Mouse (Mus musculus) embryonic facial prominence, embryonic 10.5 days (tissue): ENCODE results near the gene Olfm1. TPM values are rescaled to one million over a fixed set of nuclear protein-coding genes. Genes with fewer than 3 reads are reported as not detected.
A peak's percentile ranks its signal among the peaks of the same experiment; 100 is the strongest.

Experiments
- DNase-seq: peaks from one replicate; pipeline ENCODE4 v3.0.0-alpha.2; 2017; ENCODE audit warnings: low spot score
- H3K27ac ChIP-seq: fragments of 300-500 bp; sonication (generic); replicated peaks from 2 replicates; pipeline ENCODE4 v1.5.1; 2016; ENCODE audit warnings: mild to moderate bottlenecking
- H3K27me3 ChIP-seq: fragments of 300-500 bp; sonication (generic); replicated peaks from 2 replicates; pipeline ENCODE4 v1.6.1; 2016; ENCODE audit warnings: low read depth, mild to moderate bottlenecking; ENCODE audit not compliant: poor library complexity, severe bottlenecking
- H3K36me3 ChIP-seq: fragments of 300-500 bp; sonication (generic); replicated peaks from 2 replicates; pipeline ENCODE4 v1.6.1; 2016; ENCODE audit warnings: mild to moderate bottlenecking, moderate library complexity
- H3K4me1 ChIP-seq: fragments of 300-500 bp; sonication (generic); 2 replicates; pipeline ENCODE4 v1.6.1; 2016
- H3K4me3 ChIP-seq: fragments of 300-500 bp; sonication (generic); 2 replicates; pipeline ENCODE4 v1.5.1; 2016; ENCODE audit warnings: mild to moderate bottlenecking, moderate library complexity
- H3K9me3 ChIP-seq: fragments of 300-500 bp; sonication (generic); 2 replicates; pipeline ENCODE4 v1.6.1; 2016; ENCODE audit warnings: mild to moderate bottlenecking
- WGBS: fragments of 180-500 bp; shearing (Covaris S2); methylation state at CpG from one replicate; pipeline ENCODE4 v1.1.7; 2016; 5-methylcytosine and 5-hydroxymethylcytosine counted together
- polyA plus RNA-seq: library from polyadenylated mRNA; unstranded; fragments of >200 nt; fragmentation: Nextera tagmentation; extraction: Ambion mirVana; gene quantifications from 2 replicates; pipeline ENCODE4 v1.2.1, GENCODE M21; 2016

Gene Olfm1
- polyA plus RNA-seq, 1 experiment from 2014 or later = 16.8 TPM

GRCm38 (mm10) chr2:28205870-28206421 lies 13.2 kb downstream of the Olfm1 start:
- H3K36me3 ChIP-seq = no peaks in the 10 kb centered on the region; the same call in 1 of the 2 replicates
- peaks cover 41% of the 10 kb centered on the region for H3K27me3 ChIP-seq
- H3K4me3 ChIP-seq = peak overlapping the region; percentile 75
- peaks cover 29% of the 10 kb centered on the region for H3K4me1 ChIP-seq
- peak overlapping the region; percentile 78 for H3K27ac ChIP-seq
- 3% methylated on average over 51 of the region's 51 CpGs for WGBS
- peak; percentile 63 for DNase-seq
- H3K9me3 ChIP-seq = no peaks in the 10 kb centered on the region

GRCm38 (mm10) chr2:28206472-28206871 lies 13.7 kb downstream of the Olfm1 start:
- Histone ChIP-seq H3K27me3 (peaks cover 41% of the 10 kb centered on the region), H3K9me3 (no peaks in the 10 kb centered on the region), H3K4me1 (peaks cover 31% of the 10 kb centered on the region), H3K4me3 (peak overlapping the region; percentile 75), H3K27ac (peak overlapping the region; percentile 78; the same call in 1 of the 2 replicates), H3K36me3 (no peaks in the 10 kb centered on the region; the same call in 1 of the 2 replicates)
- peak; percentile 24 for DNase-seq
- 15% methylated on average over 11 of the region's 11 CpGs for WGBS

GRCm38 (mm10) chr2:28207200-28207750 lies 14.5 kb downstream of the Olfm1 start:
- Histone ChIP-seq H3K4me1 (peaks cover 33% of the 10 kb centered on the region), H3K27me3 (peaks cover 41% of the 10 kb centered on the region), H3K4me3 (no peak overlapping the region; the same call in 1 of the 2 replicates), H3K27ac (no peak overlapping the region), H3K36me3 (no peaks in the 10 kb centered on the region; the same call in 1 of the 2 replicates), H3K9me3 (no peaks in the 10 kb centered on the region)
- DNase-seq = no peak
- 83% methylated on average over 3 of the region's 3 CpGs for WGBS

GRCm38 (mm10) chr2:28208130-28208745 lies 15.4 kb downstream of the Olfm1 start:
- Histone ChIP-seq H3K9me3 (no peaks in the 10 kb centered on the region), H3K36me3 (no peaks in the 10 kb centered on the region; the same call in 1 of the 2 replicates), H3K27me3 (peaks cover 43% of the 10 kb centered on the region), H3K4me1 (peaks cover 40% of the 10 kb centered on the region), H3K4me3 (no peak overlapping the region), H3K27ac (no peak overlapping the region)
- no peak for DNase-seq
- 90% methylated on average over 14 of the region's 14 CpGs for WGBS

GRCm38 (mm10) chr2:28209211-28209610 lies 16.4 kb downstream of the Olfm1 start:
- Histone ChIP-seq H3K4me1 (peaks cover 39% of the 10 kb centered on the region), H3K27ac (no peak overlapping the region)

GRCm38 (mm10) chr2:28209653-28210052 lies 16.9 kb downstream of the Olfm1 start:
- Histone ChIP-seq H3K27ac (no peak overlapping the region), H3K4me3 (no peak overlapping the region), H3K27me3 (peaks cover 40% of the 10 kb centered on the region), H3K4me1 (peaks cover 35% of the 10 kb centered on the region), H3K9me3 (no peaks in the 10 kb centered on the region), H3K36me3 (peaks cover 4% of the 10 kb centered on the region)
- no peak for DNase-seq
- 88% methylated on average over 12 of the region's 12 CpGs for WGBS

More at GRCm38 (mm10) chr2:28209211-28209610, 16.4 kb downstream of the Olfm1 start:
- H3K36me3 ChIP-seq = no peaks in the 10 kb centered on the region; the same call in 1 of the 2 replicates
- peaks cover 43% of the 10 kb centered on the region for H3K27me3 ChIP-seq
- no peak overlapping the region for H3K4me3 ChIP-seq
- DNase-seq = no peak
- H3K9me3 ChIP-seq = no peaks in the 10 kb centered on the region
- WGBS = 84% methylated on average over 5 of the region's 5 CpGs

- no peak overlapping the region for H3K4me3 ChIP-seq
- peaks cover 10% of the 10 kb centered on the region for H3K36me3 ChIP-seq
- no peak overlapping the region for H3K27ac ChIP-seq
- peaks cover 35% of the 10 kb centered on the region for H3K27me3 ChIP-seq
- WGBS = 81% methylated on average over 4 of the region's 4 CpGs
- no peak for DNase-seq
- peaks cover 29% of the 10 kb centered on the region for H3K4me1 ChIP-seq
- no peaks in the 10 kb centered on the region for H3K9me3 ChIP-seq
Observed at GRCm38 (mm10) chr2:28210273-28210672, 17.5 kb downstream of the Olfm1 start.

GRCm38 (mm10) chr2:28211531-28212281 lies 18.9 kb downstream of the Olfm1 start:
- Histone ChIP-seq H3K36me3 (peaks cover 21% of the 10 kb centered on the region), H3K27ac (no peak overlapping the region), H3K4me1 (peaks cover 19% of the 10 kb centered on the region), H3K4me3 (no peak overlapping the region), H3K9me3 (no peaks in the 10 kb centered on the region), H3K27me3 (peaks cover 26% of the 10 kb centered on the region)
- no peak for DNase-seq
- WGBS = 75% methylated on average over 22 of the region's 22 CpGs

- no peak overlapping the region for H3K27ac ChIP-seq
- no peaks in the 10 kb centered on the region for H3K9me3 ChIP-seq
- WGBS = 53% methylated on average over 5 of the region's 5 CpGs
- no peak overlapping the region for H3K4me3 ChIP-seq
- peaks cover 21% of the 10 kb centered on the region for H3K36me3 ChIP-seq
- H3K4me1 ChIP-seq = peaks cover 17% of the 10 kb centered on the region
- no peak for DNase-seq
- peaks cover 14% of the 10 kb centered on the region for H3K27me3 ChIP-seq
Observed at GRCm38 (mm10) chr2:28212911-28213310, 20.1 kb downstream of the Olfm1 start.

GRCm38 (mm10) chr2:28216211-28216775 lies 23.5 kb downstream of the Olfm1 start:
- Histone ChIP-seq H3K27me3 (0 out of 2 replicates have a peak, but pooled peaks cover 3% of the 10 kb centered on the region), H3K36me3 (peaks cover 21% of the 10 kb centered on the region)
- no peak for DNase-seq

GRCm38 (mm10) chr2:28217783-28218182 lies 25.0 kb downstream of the Olfm1 start:
- H3K36me3 ChIP-seq = peaks cover 25% of the 10 kb centered on the region
- H3K27ac ChIP-seq = no peak overlapping the region
- peaks cover 15% of the 10 kb centered on the region for H3K4me1 ChIP-seq
- no peak overlapping the region for H3K4me3 ChIP-seq
- WGBS = 88% methylated on average over 1 of the region's 1 CpGs
- 0 out of 2 replicates have a peak, but pooled peaks cover under 1% of the 10 kb centered on the region for H3K27me3 ChIP-seq
- no peak for DNase-seq
- H3K9me3 ChIP-seq = no peaks in the 10 kb centered on the region

More at GRCm38 (mm10) chr2:28216211-28216775, 23.5 kb downstream of the Olfm1 start:
- Histone ChIP-seq H3K4me3 (no peak overlapping the region), H3K27ac (no peak overlapping the region), H3K4me1 (peaks cover 10% of the 10 kb centered on the region), H3K9me3 (no peaks in the 10 kb centered on the region)
- 84% methylated on average over 5 of the region's 5 CpGs for WGBS
